Mouse (Mus musculus) hindbrain, embryonic 16.5 days (tissue): ENCODE results near the gene 4930404N11Rik. TPM values are rescaled to one million over a fixed set of nuclear protein-coding genes. Genes with fewer than 3 reads are reported as not detected.

Experiments
- ATAC-seq: fragments of 200-750 bp; cut with Nextera tagmentation; 2 replicates; pipeline ENCODE4 v1.8.0; 2017; ENCODE audit warnings: moderate TSS enrichment, moderate library complexity
- H3K27ac ChIP-seq: fragments of 300-500 bp; sonication (generic); 2 replicates; pipeline ENCODE4 v1.5.1; 2014; ENCODE audit warnings: low read depth, mild to moderate bottlenecking, control low read depth, low read length, moderate library complexity
- H3K27me3 ChIP-seq: fragments of 300-500 bp; sonication (generic); replicated peaks from 2 replicates; pipeline ENCODE4 v1.6.1; 2014; ENCODE audit warnings: low read length; ENCODE audit not compliant: control insufficient read depth, insufficient read depth
- H3K36me3 ChIP-seq: fragments of 300-500 bp; sonication (generic); 2 replicates; pipeline ENCODE4 v1.6.1; 2014; ENCODE audit warnings: mild to moderate bottlenecking, low read length, moderate library complexity, mixed read lengths; ENCODE audit not compliant: control insufficient read depth, insufficient read depth
- H3K4me1 ChIP-seq: fragments of 300-500 bp; sonication (generic); 2 replicates; pipeline ENCODE4 v1.6.1; 2014; ENCODE audit warnings: low read depth, low read length; ENCODE audit not compliant: control insufficient read depth, insufficient read depth
- H3K4me2 ChIP-seq: fragments of 300-500 bp; sonication (generic); 2 replicates; pipeline ENCODE4 v1.6.1; 2014; ENCODE audit warnings: mild to moderate bottlenecking, low read length, control low read depth, moderate library complexity
- H3K4me3 ChIP-seq: fragments of 300-500 bp; sonication (generic); 2 replicates; pipeline ENCODE4 v1.5.1; 2014; ENCODE audit warnings: mild to moderate bottlenecking, low read length, control low read depth, moderate library complexity
- H3K9ac ChIP-seq: fragments of 300-500 bp; sonication (generic); 2 replicates; pipeline ENCODE4 v1.6.1; 2014; ENCODE audit warnings: low read depth, mild to moderate bottlenecking, control low read depth, low read length, moderate library complexity
- H3K9me3 ChIP-seq: fragments of 300-500 bp; sonication (generic); 2 replicates; pipeline ENCODE4 v1.6.1; 2014; ENCODE audit warnings: mild to moderate bottlenecking, low read length, moderate library complexity; ENCODE audit not compliant: control insufficient read depth
- WGBS: fragments of 180-500 bp; shearing (Covaris S2); extraction: QIAGEN DNeasy Blood & Tissue Kit; methylation state at CpG from one replicate; pipeline ENCODE4 v1.1.7; 2014; 5-methylcytosine and 5-hydroxymethylcytosine counted together
- polyA plus RNA-seq: library from polyadenylated mRNA; unstranded; fragments of >200 nt; fragmentation: Nextera tagmentation; extraction: Ambion mirVana; gene quantifications from 2 replicates; pipeline ENCODE4 v1.2.1, GENCODE M21; 2015

Gene 4930404N11Rik
- polyA plus RNA-seq, 1 experiment from 2014 or later: 0.49 TPM

- Histone ChIP-seq H3K4me1 (peaks cover 8% of the 10 kb centered on the region), H3K4me2 (no peak overlapping the region), H3K36me3 (no peaks in the 10 kb centered on the region), H3K9ac (no peak overlapping the region), H3K4me3 (no peak overlapping the region), H3K27ac (no peak overlapping the region), H3K27me3 (peaks cover 40% of the 10 kb centered on the region), H3K9me3 (no peaks in the 10 kb centered on the region)
- no peak for ATAC-seq
- 30% methylated on average over 16 of the region's 16 CpGs for WGBS
These were observed 24.2 kb downstream of the 4930404N11Rik start for GRCm38 (mm10) chr10:81341333-81341949.

- Histone ChIP-seq H3K9me3 (no peaks in the 10 kb centered on the region), H3K36me3 (no peaks in the 10 kb centered on the region), H3K27ac (no peak overlapping the region), H3K4me1 (peaks cover 7% of the 10 kb centered on the region), H3K4me2 (no peak overlapping the region), H3K9ac (no peak overlapping the region), H3K4me3 (no peak overlapping the region), H3K27me3 (peaks cover 40% of the 10 kb centered on the region)
- WGBS: 37% methylated on average over 17 of the region's 17 CpGs
- no peak for ATAC-seq
These were observed 24.9 kb downstream of the 4930404N11Rik start for GRCm38 (mm10) chr10:81340551-81341332.

DNA sequence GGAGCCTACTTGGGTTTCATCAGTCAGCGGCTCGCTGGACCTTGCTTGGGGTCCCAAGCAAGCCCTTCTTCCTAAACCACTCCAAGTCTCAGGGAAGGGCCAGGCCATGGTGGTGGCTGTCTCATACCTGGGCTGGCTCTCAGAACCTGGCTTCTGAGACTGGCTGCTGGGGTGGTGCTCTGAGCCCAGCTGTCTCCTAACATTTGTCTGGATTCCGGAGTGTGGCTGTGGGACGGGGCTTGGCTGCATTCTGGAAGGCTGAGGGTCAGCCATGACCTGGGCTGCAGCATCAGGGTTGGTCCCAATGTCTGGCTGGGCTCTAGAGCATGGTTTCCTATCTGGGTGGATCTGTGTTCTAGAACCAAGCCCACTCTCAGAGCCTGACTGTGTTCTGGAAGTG, 29.1 kb downstream of the 4930404N11Rik start:
- H3K27me3 ChIP-seq: peaks cover 20% of the 10 kb centered on the region
- no peaks in the 10 kb centered on the region for H3K36me3 ChIP-seq
- H3K4me1 ChIP-seq: no peaks in the 10 kb centered on the region; the same call in 1 of the 2 replicates
- no peak overlapping the region for H3K4me2 ChIP-seq
- H3K4me3 ChIP-seq: no peak overlapping the region
- no peak overlapping the region for H3K9ac ChIP-seq
- 88% methylated on average over 4 of the region's 4 CpGs for WGBS
- H3K9me3 ChIP-seq: no peaks in the 10 kb centered on the region
- no peak overlapping the region for H3K27ac ChIP-seq
- no peak for ATAC-seq

DNA sequence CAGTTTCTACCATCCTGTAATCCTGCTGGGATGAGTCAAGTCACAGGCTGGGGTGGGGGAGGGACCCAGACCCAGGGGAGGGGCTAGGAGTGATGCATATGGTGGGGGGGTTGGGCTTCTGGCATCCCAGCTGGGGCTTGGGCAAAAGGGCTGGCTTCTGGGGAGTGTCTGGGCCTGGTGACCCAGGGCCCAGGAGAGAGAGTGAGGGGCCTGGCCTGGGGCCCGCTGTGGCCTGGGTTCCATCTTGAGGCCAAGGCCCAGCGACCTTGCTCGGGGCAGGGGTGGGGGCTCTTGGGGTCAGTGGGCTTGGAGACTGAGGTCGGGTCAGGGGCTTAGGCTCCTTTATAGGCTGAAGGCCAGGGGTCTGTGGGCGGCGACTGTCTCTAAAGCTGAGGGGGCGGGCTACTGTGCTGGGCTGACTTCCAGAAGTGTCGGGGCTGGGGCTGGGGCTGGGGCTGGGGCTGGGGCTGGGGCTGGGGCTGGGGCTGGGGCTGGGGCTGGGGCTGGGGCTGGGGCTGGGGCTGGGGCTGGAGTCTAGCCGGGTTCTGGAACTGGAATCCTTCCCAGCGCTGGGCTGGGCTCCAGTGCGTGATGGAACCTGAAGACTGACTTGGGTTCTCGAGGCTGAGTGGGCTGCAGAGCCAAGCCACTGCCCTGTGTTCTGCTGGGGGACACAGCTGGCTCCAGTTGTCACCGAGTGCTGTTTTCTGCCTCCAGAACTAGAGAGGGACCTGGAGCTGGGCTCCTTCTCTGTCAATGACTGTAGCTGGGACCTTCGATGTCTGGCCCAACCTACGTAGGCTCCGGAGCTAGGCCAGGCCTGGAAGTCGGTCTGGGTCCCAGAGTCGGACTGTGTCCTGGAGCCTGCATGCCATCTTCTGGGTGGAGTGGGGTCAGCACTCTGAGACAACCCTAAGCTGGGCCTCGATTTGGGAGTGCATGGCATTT, 29.9 kb downstream of the 4930404N11Rik start:
- Histone ChIP-seq H3K9me3 (no peaks in the 10 kb centered on the region), H3K36me3 (no peaks in the 10 kb centered on the region), H3K4me3 (no peak overlapping the region), H3K27ac (0 out of 2 replicates have a peak overlapping the region, but pooled peaks have one; percentile 17), H3K9ac (no peak overlapping the region), H3K27me3 (peaks cover 12% of the 10 kb centered on the region), H3K4me2 (no peak overlapping the region), H3K4me1 (no peaks in the 10 kb centered on the region; the same call in 1 of the 2 replicates)
- 35% methylated on average over 17 of the region's 19 CpGs for WGBS
- ATAC-seq: 0 out of 2 replicates have a peak, but pooled peaks have one; percentile 37

DNA sequence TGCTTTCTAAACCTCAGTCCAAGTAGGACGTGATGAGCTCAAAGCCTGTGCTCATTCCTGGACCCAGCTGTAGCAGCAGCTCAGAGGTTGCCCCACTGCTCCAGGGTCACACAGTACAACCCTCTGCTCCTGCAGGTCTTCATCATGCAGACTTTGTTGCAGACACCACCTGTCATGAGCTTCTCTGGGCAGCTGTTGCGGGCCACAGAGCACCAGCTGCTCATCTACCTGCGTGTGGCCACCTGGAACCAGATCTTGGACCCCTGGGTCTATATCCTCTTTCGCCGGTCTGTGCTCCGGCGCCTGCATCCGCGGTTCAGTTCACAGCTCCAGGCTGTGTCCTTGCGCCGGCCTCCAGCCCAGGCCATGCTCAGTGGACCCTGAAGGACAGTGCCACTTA, 31.3 kb downstream of the 4930404N11Rik start:
- peaks cover 10% of the 10 kb centered on the region for H3K27me3 ChIP-seq
- H3K4me2 ChIP-seq: no peak overlapping the region
- WGBS: 58% methylated on average over 11 of the region's 11 CpGs

DNA sequence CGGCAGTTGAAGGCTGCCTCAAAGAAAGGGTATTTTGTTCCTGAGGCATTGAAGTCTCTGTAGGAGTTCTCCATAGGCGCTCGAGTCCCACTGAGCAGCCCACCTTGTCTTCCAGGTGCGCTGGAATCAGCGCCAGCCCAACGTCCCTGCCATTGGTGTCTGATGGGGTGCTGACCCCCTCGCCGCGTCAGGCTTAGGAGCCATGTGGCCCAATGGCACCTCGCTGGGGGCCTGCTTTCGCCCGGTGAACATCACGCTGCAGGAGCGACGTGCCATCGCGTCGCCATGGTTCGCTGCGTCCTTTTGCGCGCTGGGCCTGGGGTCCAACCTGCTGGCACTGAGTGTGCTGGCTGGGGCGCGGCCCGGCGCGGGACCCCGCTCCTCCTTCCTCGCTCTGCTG, 33.3 kb downstream of the 4930404N11Rik start:
- Histone ChIP-seq H3K27ac (no peak overlapping the region), H3K9me3 (no peaks in the 10 kb centered on the region), H3K4me1 (no peaks in the 10 kb centered on the region; the same call in 1 of the 2 replicates), H3K9ac (no peak overlapping the region), H3K4me3 (no peak overlapping the region; the same call in 1 of the 2 replicates), H3K36me3 (no peaks in the 10 kb centered on the region), H3K4me2 (0 out of 2 replicates have a peak overlapping the region, but pooled peaks have one; percentile 7), H3K27me3 (peaks cover 10% of the 10 kb centered on the region)
- WGBS: 14% methylated on average over 29 of the region's 29 CpGs
- no peak for ATAC-seq

More for the DNA sequence above, 31.3 kb downstream of the 4930404N11Rik start:
- ATAC-seq: no peak
- Histone ChIP-seq H3K9ac (no peak overlapping the region), H3K4me1 (no peaks in the 10 kb centered on the region; the same call in 1 of the 2 replicates), H3K4me3 (no peak overlapping the region), H3K36me3 (no peaks in the 10 kb centered on the region), H3K27ac (no peak overlapping the region), H3K9me3 (no peaks in the 10 kb centered on the region)

GRCm38 (mm10) chr10:81330007-81330406, 35.6 kb downstream of the 4930404N11Rik start:
- no peak overlapping the region for H3K27ac ChIP-seq
- no peak overlapping the region for H3K4me2 ChIP-seq
- WGBS: 52% methylated on average over 4 of the region's 4 CpGs

DNA sequence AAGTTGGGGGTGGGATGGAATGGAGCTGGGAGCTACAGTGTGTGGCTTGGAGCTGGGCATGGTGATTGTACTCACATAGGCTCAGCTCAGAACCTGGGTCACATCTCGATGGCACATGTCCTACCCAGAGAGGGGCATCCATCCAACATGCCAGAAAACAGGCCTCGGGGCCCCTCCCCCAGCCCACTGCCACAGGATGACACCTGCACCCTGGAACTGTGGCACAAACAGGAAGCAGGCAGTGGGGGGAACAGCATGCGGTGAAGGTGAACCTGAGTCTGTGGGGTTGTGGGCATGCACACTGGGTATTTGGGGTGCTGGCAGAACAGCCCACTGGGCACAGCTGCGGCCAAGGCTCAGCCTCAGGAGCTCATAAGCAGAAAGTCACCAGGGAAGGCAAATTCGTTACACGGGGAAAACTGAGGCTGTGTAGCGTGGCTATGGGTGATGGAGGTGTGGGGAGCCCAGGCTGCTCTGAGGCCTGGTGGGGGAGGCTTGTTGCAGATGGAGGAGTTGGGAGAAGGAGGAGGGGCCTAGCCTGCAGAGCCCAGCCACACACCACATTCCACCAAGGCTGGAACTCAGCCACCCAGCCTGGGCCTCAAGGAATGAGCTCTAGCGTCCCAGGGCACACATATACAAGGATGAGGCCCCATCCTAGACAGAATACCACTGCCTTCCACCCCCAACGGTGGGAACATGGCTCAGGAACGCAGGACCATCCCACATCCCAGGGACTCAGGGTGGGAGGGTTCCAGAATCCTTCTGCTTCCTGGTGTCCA, 36.2 kb downstream of the 4930404N11Rik start:
- Histone ChIP-seq H3K4me3 (no peak overlapping the region), H3K27ac (no peak overlapping the region), H3K4me1 (no peaks in the 10 kb centered on the region), H3K4me2 (no peak overlapping the region), H3K9ac (peak overlapping the region; percentile 22; the same call in 1 of the 2 replicates), H3K36me3 (peaks cover 25% of the 10 kb centered on the region), H3K9me3 (no peaks in the 10 kb centered on the region), H3K27me3 (peaks cover 10% of the 10 kb centered on the region)
- ATAC-seq: no peak
- WGBS: 74% methylated on average over 10 of the region's 10 CpGs

More at GRCm38 (mm10) chr10:81330007-81330406, 35.6 kb downstream of the 4930404N11Rik start:
- H3K27me3 ChIP-seq: peaks cover 10% of the 10 kb centered on the region
- peaks cover 19% of the 10 kb centered on the region for H3K36me3 ChIP-seq
- H3K4me1 ChIP-seq: no peaks in the 10 kb centered on the region; the same call in 1 of the 2 replicates
- no peak overlapping the region for H3K9ac ChIP-seq
- H3K4me3 ChIP-seq: no peak overlapping the region
- ATAC-seq: no peak
- no peaks in the 10 kb centered on the region for H3K9me3 ChIP-seq
